Mouse (Mus musculus): Measurements from ENCODE around the gene Srsf7. TPM values are rescaled to one million over a fixed set of nuclear protein-coding genes. Genes with fewer than 3 reads are reported as not detected.

Srsf7 gene
- polyA plus RNA-seq, 1 experiment = 83.7 TPM

- TF ChIP-seq CTCF (IDR thresholded peaks at IDR 0.05; ENCODE audit: low read depth, low read length) = no peak
- no peak for TF ChIP-seq POLR2A (IDR thresholded peaks at IDR 0.05; ENCODE audit: borderline replicate concordance, low read depth, low read length)
- H3K4me1 ChIP-seq (ENCODE audit: control insufficient read depth, insufficient read depth, low read length) = peaks cover 24% of the 10 kb centered on the region
- H3K4me3 ChIP-seq (ENCODE audit: insufficient read depth, low read length) = no peak overlapping the region
- no peak overlapping the region for H3K27ac ChIP-seq (ENCODE audit: insufficient read depth, low read depth, low read length)
Measured at GRCm38 (mm10) chr17:80174699-80175385, 32.3 kb downstream of the Srsf7 start.

DNA sequence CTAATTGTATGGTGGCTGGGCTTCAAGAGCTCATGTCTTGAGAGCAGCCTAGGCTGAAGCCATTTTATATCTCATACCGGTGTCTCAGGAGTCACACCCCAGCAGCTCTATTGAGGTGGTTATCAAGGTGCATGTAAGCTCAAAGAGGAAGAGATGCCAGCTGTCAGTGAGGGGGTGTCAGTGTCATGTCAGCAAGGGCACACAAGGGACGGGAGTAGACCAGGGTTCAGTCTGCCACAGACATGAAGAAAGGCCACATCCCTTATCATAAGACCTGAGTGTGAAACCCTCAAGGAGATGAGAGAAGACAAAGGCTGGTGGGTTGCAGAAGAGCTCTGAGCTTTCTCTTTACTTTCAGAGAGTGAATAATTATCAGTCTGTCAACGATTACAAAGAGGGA, 33.0 kb downstream of the Srsf7 start:
- no peak overlapping the region for H3K27ac ChIP-seq (ENCODE audit: insufficient read depth, low read depth, low read length)
- H3K4me1 ChIP-seq (ENCODE audit: control insufficient read depth, insufficient read depth, low read length) = peaks cover 24% of the 10 kb centered on the region
- TF ChIP-seq CTCF (IDR thresholded peaks at IDR 0.05; ENCODE audit: low read depth, low read length) = no peak
- TF ChIP-seq POLR2A (IDR thresholded peaks at IDR 0.05; ENCODE audit: borderline replicate concordance, low read depth, low read length) = no peak
- H3K4me3 ChIP-seq (ENCODE audit: insufficient read depth, low read length) = no peak overlapping the region

DNA sequence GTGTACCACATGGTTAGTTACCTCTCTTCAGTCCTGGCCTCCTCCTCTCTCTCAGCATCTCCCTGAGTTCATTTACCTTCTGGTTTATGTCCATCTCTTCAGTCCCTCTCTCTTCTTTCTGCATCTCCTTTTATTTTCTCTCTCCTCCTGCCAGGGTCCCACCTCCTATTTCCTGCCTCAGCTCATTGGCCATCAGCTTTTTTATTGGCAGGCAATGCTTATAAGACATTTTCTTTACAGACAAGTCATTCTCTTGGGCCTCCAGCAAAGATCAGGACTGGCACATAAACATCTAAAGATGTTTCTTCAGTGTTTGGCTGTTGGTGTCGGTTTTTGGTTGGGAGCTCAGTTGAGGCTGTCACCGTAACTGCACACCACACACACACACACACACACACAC, 33.4 kb downstream of the Srsf7 start:
- no peak overlapping the region for H3K27ac ChIP-seq (ENCODE audit: insufficient read depth, low read depth, low read length)
- H3K4me1 ChIP-seq (ENCODE audit: control insufficient read depth, insufficient read depth, low read length) = peaks cover 24% of the 10 kb centered on the region

GRCm38 (mm10) chr17:80172761-80173160, 34.3 kb downstream of the Srsf7 start:
- H3K4me1 ChIP-seq (ENCODE audit: control insufficient read depth, insufficient read depth, low read length) = peaks cover 24% of the 10 kb centered on the region
- no peak overlapping the region for H3K4me3 ChIP-seq (ENCODE audit: insufficient read depth, low read length)
- peak overlapping the region; percentile 69 for H3K27ac ChIP-seq (ENCODE audit: insufficient read depth, low read depth, low read length)
- TF ChIP-seq POLR2A (IDR thresholded peaks at IDR 0.05; ENCODE audit: borderline replicate concordance, low read depth, low read length) = no peak
- TF ChIP-seq CTCF (IDR thresholded peaks at IDR 0.05; ENCODE audit: low read depth, low read length) = no peak

More for the DNA sequence above, 33.4 kb downstream of the Srsf7 start:
- H3K4me3 ChIP-seq (ENCODE audit: insufficient read depth, low read length) = no peak overlapping the region
- no peak for TF ChIP-seq CTCF (IDR thresholded peaks at IDR 0.05; ENCODE audit: low read depth, low read length)
- TF ChIP-seq POLR2A (IDR thresholded peaks at IDR 0.05; ENCODE audit: borderline replicate concordance, low read depth, low read length) = no peak

- Histone ChIP-seq H3K27ac (ENCODE audit: insufficient read depth, low read depth, low read length) (no peak overlapping the region), H3K4me3 (ENCODE audit: insufficient read depth, low read length) (no peak overlapping the region), H3K4me1 (ENCODE audit: control insufficient read depth, insufficient read depth, low read length) (peaks cover 24% of the 10 kb centered on the region)
- TF ChIP-seq POLR2A (IDR thresholded peaks at IDR 0.05; ENCODE audit: borderline replicate concordance, low read depth, low read length) = no peak
- no peak for TF ChIP-seq CTCF (IDR thresholded peaks at IDR 0.05; ENCODE audit: low read depth, low read length)
Measured at GRCm38 (mm10) chr17:80171948-80172347, 35.2 kb downstream of the Srsf7 start.

DNA sequence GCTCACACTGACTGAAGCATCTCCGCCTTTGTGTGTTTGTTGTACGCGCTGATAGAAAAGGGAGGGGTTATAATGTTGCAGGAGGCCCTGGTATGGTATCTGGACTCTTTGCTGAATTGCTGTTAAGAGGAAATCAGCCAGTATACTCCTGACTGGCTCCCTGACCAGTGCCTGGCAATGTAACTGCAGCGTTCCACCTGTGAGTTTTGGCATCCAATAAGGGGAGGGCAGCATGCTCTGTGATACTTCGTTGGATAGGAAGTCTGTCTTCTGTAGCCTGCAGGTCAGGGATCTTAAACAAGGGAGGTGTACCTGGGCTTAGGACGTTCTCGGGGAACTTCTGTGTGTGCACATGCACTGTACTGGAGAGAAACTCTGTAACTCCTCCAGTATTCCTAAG, 36.2 kb downstream of the Srsf7 start:
- TF ChIP-seq POLR2A (IDR thresholded peaks at IDR 0.05; ENCODE audit: borderline replicate concordance, low read depth, low read length) (no peak), CTCF (IDR thresholded peaks at IDR 0.05; ENCODE audit: low read depth, low read length) (no peak)
- peaks cover 24% of the 10 kb centered on the region for H3K4me1 ChIP-seq (ENCODE audit: control insufficient read depth, insufficient read depth, low read length)
- H3K27ac ChIP-seq (ENCODE audit: insufficient read depth, low read depth, low read length) = no peak overlapping the region
- no peak overlapping the region for H3K4me3 ChIP-seq (ENCODE audit: insufficient read depth, low read length)

- TF ChIP-seq CTCF (IDR thresholded peaks at IDR 0.05; ENCODE audit: low read depth, low read length) (no peak), POLR2A (IDR thresholded peaks at IDR 0.05; ENCODE audit: borderline replicate concordance, low read depth, low read length) (no peak)
- Histone ChIP-seq H3K27ac (ENCODE audit: insufficient read depth, low read depth, low read length) (no peak overlapping the region), H3K4me3 (ENCODE audit: insufficient read depth, low read length) (no peak overlapping the region), H3K4me1 (ENCODE audit: control insufficient read depth, insufficient read depth, low read length) (peaks cover 20% of the 10 kb centered on the region)
Measured at GRCm38 (mm10) chr17:80169792-80170191, 37.3 kb downstream of the Srsf7 start.

- no peak overlapping the region for H3K4me3 ChIP-seq (ENCODE audit: insufficient read depth, low read length)
- no peak overlapping the region for H3K27ac ChIP-seq (ENCODE audit: insufficient read depth, low read depth, low read length)
- TF ChIP-seq POLR2A (IDR thresholded peaks at IDR 0.05; ENCODE audit: borderline replicate concordance, low read depth, low read length) = no peak
- TF ChIP-seq CTCF (IDR thresholded peaks at IDR 0.05; ENCODE audit: low read depth, low read length) = no peak
- peaks cover 13% of the 10 kb centered on the region for H3K4me1 ChIP-seq (ENCODE audit: control insufficient read depth, insufficient read depth, low read length)
Measured at GRCm38 (mm10) chr17:80168425-80169182, 38.5 kb downstream of the Srsf7 start.

GRCm38 (mm10) chr17:80167851-80168251, 39.3 kb downstream of the Srsf7 start:
- Histone ChIP-seq H3K27ac (ENCODE audit: insufficient read depth, low read depth, low read length) (no peak overlapping the region), H3K4me1 (ENCODE audit: control insufficient read depth, insufficient read depth, low read length) (peaks cover 7% of the 10 kb centered on the region)

GRCm38 (mm10) chr17:80167436-80167835, 39.7 kb downstream of the Srsf7 start:
- Histone ChIP-seq H3K4me3 (ENCODE audit: insufficient read depth, low read length) (no peak overlapping the region), H3K4me1 (ENCODE audit: control insufficient read depth, insufficient read depth, low read length) (peaks cover 5% of the 10 kb centered on the region), H3K27ac (ENCODE audit: insufficient read depth, low read depth, low read length) (no peak overlapping the region)
- TF ChIP-seq POLR2A (IDR thresholded peaks at IDR 0.05; ENCODE audit: borderline replicate concordance, low read depth, low read length) (no peak), CTCF (IDR thresholded peaks at IDR 0.05; ENCODE audit: low read depth, low read length) (no peak)

More at GRCm38 (mm10) chr17:80167851-80168251, 39.3 kb downstream of the Srsf7 start:
- no peak overlapping the region for H3K4me3 ChIP-seq (ENCODE audit: insufficient read depth, low read length)
- TF ChIP-seq CTCF (IDR thresholded peaks at IDR 0.05; ENCODE audit: low read depth, low read length) (no peak), POLR2A (IDR thresholded peaks at IDR 0.05; ENCODE audit: borderline replicate concordance, low read depth, low read length) (no peak)
